Mouse (Mus musculus) liver, embryonic 12.5 days (tissue): ENCODE measurements around the gene Chst11. TPM values are rescaled to one million over a fixed set of nuclear protein-coding genes. Genes with fewer than 3 reads are reported as not detected.

ENCODE experiments used
- ATAC-seq: fragments of 200-750 bp; cut with Nextera tagmentation; 2 replicates; pipeline ENCODE4 v1.8.0; 2017; ENCODE audit warnings: moderate number of reproducible peaks, mild to moderate bottlenecking, moderate library complexity
- H3K27ac ChIP-seq: fragments of 300-500 bp; sonication (generic); 2 replicates; pipeline ENCODE4 v1.5.1; 2016; ENCODE audit warnings: mild to moderate bottlenecking
- H3K27me3 ChIP-seq: fragments of 300-500 bp; sonication (generic); replicated peaks from 2 replicates; pipeline ENCODE4 v1.6.1; 2016; ENCODE audit warnings: mild to moderate bottlenecking, moderate library complexity
- H3K36me3 ChIP-seq: fragments of 300-500 bp; sonication (generic); 2 replicates; pipeline ENCODE4 v1.6.1; 2016; ENCODE audit warnings: mild to moderate bottlenecking, moderate library complexity
- H3K4me1 ChIP-seq: fragments of 300-500 bp; sonication (generic); 2 replicates; pipeline ENCODE4 v1.6.1; 2016
- H3K4me2 ChIP-seq: fragments of 300-500 bp; sonication (generic); 2 replicates; pipeline ENCODE4 v1.6.1; 2016; ENCODE audit warnings: mild to moderate bottlenecking, moderate library complexity
- H3K4me3 ChIP-seq: fragments of 300-500 bp; sonication (generic); 2 replicates; pipeline ENCODE4 v1.5.1; 2016; ENCODE audit warnings: mild to moderate bottlenecking, moderate library complexity
- H3K9ac ChIP-seq: fragments of 300-500 bp; sonication (generic); 2 replicates; pipeline ENCODE4 v1.6.1; 2016; ENCODE audit warnings: mild to moderate bottlenecking, moderate library complexity
- H3K9me3 ChIP-seq: fragments of 300-500 bp; sonication (generic); replicated peaks from 2 replicates; pipeline ENCODE4 v1.6.1; 2016; ENCODE audit warnings: mild to moderate bottlenecking, moderate library complexity
- WGBS: fragments of 180-500 bp; shearing (Covaris S2); methylation state at CpG from one replicate; pipeline ENCODE4 v1.1.7; 2016; ENCODE audit not compliant: insufficient replicate concordance; 5-methylcytosine and 5-hydroxymethylcytosine counted together
- polyA plus RNA-seq: library from polyadenylated mRNA; unstranded; fragments of >200 nt; fragmentation: Nextera tagmentation; extraction: Ambion mirVana; gene quantifications from 2 replicates; pipeline ENCODE4 v1.2.1, GENCODE M21; 2016

Gene Chst11
- polyA plus RNA-seq, 1 experiment from 2014 or later: 1.9 TPM

DNA sequence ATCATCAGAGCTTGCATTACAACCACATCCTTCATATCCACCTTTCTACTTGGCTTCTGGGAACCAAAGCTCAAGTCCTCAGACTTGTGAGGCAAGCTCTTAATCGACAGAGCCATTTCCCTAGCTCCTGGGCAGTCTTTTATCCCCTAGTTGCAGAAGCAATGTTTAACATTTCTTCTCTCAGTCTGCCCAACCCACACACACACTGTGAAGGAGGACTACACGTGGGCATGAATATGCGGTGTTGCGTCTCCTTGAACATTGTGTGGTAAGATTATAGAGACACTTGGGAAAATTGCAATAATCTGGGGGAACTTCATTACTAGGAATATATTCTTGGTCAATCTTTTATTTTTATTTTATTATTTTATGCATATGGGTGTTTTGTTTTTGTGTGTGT, 227.3 kb downstream of the Chst11 start:
- no peaks in the 10 kb centered on the region for H3K4me1 ChIP-seq
- 78% methylated on average over 4 of the region's 4 CpGs for WGBS
- H3K27ac ChIP-seq: no peak overlapping the region
- no peaks in the 10 kb centered on the region for H3K9me3 ChIP-seq
- no peaks in the 10 kb centered on the region for H3K36me3 ChIP-seq
- no peak overlapping the region for H3K4me2 ChIP-seq
- ATAC-seq: no peak
- 0 out of 2 replicates have a peak, but pooled peaks cover 9% of the 10 kb centered on the region for H3K27me3 ChIP-seq
- no peak overlapping the region for H3K4me3 ChIP-seq
- no peak overlapping the region for H3K9ac ChIP-seq

DNA sequence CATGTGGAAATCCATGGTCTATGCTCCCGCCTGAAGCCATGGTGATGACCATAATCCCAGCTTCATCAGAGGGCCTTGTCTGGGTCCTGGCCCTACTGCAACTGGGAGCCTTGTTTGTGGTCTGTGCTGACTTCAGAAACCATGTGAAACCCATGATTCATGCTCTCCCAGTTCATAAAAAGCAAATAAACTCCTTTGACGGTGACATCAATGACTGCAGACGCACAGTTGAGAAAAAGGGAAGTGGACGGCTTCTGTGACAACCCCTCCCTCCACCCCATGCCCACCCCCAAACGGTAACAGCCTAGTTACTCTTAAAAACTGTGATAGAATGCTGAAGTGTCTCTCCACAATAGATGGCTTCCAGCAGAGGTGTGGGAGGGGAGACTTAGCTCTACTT, 230.3 kb downstream of the Chst11 start:
- H3K4me2 ChIP-seq: no peak overlapping the region
- H3K27me3 ChIP-seq: 0 out of 2 replicates have a peak, but pooled peaks cover 9% of the 10 kb centered on the region
- no peak for ATAC-seq
- H3K36me3 ChIP-seq: no peaks in the 10 kb centered on the region
- WGBS: 36% methylated on average over 5 of the region's 5 CpGs
- H3K27ac ChIP-seq: no peak overlapping the region
- H3K9ac ChIP-seq: no peak overlapping the region
- H3K9me3 ChIP-seq: no peaks in the 10 kb centered on the region
- no peak overlapping the region for H3K4me3 ChIP-seq
- no peaks in the 10 kb centered on the region for H3K4me1 ChIP-seq

DNA sequence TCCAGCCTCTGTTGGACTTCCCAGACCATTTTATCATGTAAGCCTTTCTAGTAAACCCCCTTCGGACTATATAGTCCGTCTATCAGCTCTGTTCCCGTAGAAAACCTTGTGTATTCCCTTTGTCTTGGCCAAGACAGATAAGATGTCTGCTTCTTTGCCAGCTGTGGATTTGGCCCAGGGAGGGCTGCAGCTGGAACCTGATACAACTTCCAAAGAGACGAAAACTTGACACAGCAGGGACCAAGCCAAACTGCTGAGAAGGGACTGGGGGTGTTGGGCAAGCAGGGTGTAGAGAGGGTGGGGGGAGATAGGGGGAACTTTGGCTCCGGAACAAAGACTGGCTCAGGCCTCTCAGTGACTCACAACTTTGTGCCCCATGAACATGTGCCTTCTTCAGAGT, 232.0 kb downstream of the Chst11 start:
- no peak for ATAC-seq
- Histone ChIP-seq H3K27me3 (no peaks in the 10 kb centered on the region), H3K36me3 (no peaks in the 10 kb centered on the region), H3K4me3 (no peak overlapping the region), H3K9me3 (no peaks in the 10 kb centered on the region), H3K9ac (no peak overlapping the region), H3K4me2 (no peak overlapping the region), H3K4me1 (no peaks in the 10 kb centered on the region), H3K27ac (no peak overlapping the region)
- WGBS: 34% methylated on average over 5 of the region's 5 CpGs

DNA sequence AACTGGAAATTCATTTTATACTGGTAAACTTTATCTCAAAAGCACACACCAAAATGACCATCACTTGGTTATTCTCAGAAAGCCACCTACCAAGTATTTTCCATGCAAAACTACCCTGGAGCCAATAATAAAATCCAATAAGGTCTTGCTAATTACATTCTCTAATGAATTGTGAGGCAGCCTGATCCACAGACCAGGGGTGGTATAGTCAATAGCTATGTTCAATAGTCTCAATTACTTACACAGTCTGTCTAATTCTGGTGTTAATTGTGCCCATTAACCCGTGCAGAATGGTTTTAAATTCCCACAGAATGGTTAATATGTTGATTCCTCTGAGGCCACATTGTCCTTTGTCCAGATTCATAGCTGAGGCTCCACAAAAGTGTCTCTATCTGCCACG, 233.5 kb downstream of the Chst11 start:
- H3K27ac ChIP-seq: no peak overlapping the region
- no peaks in the 10 kb centered on the region for H3K9me3 ChIP-seq
- no peaks in the 10 kb centered on the region for H3K27me3 ChIP-seq
- WGBS: 42% methylated on average over 2 of the region's 2 CpGs
- no peak overlapping the region for H3K9ac ChIP-seq
- no peaks in the 10 kb centered on the region for H3K4me1 ChIP-seq
- H3K36me3 ChIP-seq: no peaks in the 10 kb centered on the region
- ATAC-seq: no peak
- no peak overlapping the region for H3K4me2 ChIP-seq
- H3K4me3 ChIP-seq: no peak overlapping the region

DNA sequence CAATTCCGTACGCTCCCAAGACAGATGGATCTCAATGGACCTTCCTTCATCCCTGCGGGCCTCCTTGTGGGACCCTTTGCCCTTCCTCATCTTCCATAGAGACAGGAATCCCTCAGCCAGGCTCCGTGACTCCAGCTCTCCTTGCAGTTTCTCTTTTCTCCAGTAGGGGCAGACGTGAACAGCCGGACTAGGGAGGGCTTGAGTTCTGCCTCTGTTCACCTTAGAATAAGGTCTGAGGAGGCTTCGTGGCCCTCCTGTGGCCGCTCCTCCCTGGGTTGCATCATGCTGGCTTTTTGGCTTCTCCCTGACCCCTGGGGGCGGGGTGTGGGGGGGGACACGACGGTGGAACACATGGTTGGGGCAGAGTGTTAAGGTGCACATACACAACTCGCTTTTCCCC, 234.4 kb downstream of the Chst11 start:
- Histone ChIP-seq H3K4me2 (no peak overlapping the region), H3K4me1 (no peaks in the 10 kb centered on the region), H3K9me3 (no peaks in the 10 kb centered on the region), H3K27ac (no peak overlapping the region), H3K4me3 (no peak overlapping the region), H3K27me3 (no peaks in the 10 kb centered on the region), H3K9ac (no peak overlapping the region), H3K36me3 (no peaks in the 10 kb centered on the region)
- WGBS: 23% methylated on average over 12 of the region's 12 CpGs
- no peak for ATAC-seq

DNA sequence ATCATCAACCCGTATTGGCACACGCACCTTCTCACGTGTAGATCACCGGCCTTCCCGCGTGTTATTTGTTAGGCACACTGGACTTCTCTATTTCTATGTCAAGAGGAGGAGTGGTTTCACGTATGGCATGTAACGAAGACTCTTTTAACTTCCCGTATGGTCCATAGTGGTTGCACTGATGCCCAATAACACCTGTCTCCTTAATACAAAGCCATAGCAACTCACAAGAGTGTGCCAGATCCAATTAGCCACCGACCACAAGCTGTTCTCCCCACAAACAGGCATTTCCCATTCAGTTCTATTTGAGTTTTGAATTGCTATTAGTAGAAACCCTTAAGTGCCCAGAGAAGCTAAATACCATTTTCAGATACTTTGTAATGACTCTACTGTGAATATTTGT, 234.9 kb downstream of the Chst11 start:
- Histone ChIP-seq H3K27ac (no peak overlapping the region), H3K4me1 (no peaks in the 10 kb centered on the region), H3K36me3 (no peaks in the 10 kb centered on the region), H3K9me3 (no peaks in the 10 kb centered on the region), H3K4me2 (no peak overlapping the region), H3K4me3 (no peak overlapping the region), H3K27me3 (no peaks in the 10 kb centered on the region), H3K9ac (no peak overlapping the region)
- ATAC-seq: no peak
- 73% methylated on average over 10 of the region's 10 CpGs for WGBS

DNA sequence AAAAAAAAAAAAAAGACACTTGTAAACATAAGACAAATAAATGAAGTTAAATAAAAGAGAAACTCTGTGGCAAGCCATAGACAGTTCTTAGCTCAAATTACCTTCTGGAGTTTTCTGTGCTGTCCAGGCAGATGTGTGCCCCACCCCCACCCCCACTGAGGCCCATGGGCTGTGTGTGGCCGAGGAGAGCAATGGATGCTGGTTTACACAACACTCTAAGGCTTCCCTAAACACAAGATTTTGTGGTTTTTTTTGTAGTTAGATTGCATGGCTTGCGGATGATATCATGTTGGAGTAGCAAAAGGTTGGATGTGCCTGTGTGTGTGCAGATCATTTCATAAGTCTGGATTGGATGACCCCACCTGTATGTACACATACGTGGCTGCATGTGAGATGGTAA, 235.5 kb downstream of the Chst11 start:
- WGBS: 58% methylated on average over 3 of the region's 3 CpGs
- Histone ChIP-seq H3K9me3 (no peaks in the 10 kb centered on the region), H3K27me3 (no peaks in the 10 kb centered on the region), H3K27ac (no peak overlapping the region), H3K4me3 (no peak overlapping the region), H3K36me3 (no peaks in the 10 kb centered on the region), H3K4me2 (no peak overlapping the region), H3K9ac (no peak overlapping the region), H3K4me1 (no peaks in the 10 kb centered on the region)
- no peak for ATAC-seq

DNA sequence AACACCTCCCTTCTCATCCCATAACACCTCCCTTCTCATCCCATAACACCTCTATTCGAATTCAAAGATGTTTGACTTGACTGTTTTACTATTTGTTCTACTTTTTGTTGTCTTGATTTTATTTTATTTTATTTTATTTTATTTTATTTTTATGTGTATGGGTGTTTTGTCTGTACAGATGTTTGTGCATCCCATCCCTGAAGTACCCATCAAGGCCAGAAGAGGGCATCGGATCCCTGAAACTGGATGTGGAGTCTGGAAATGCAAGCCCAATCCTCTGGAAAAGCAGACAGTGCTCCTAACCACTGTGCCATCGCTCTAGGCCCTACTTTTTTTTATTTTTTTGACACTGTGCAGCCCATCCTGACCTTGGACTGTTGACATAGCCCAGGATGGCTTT, 239.7 kb downstream of the Chst11 start:
- no peaks in the 10 kb centered on the region for H3K36me3 ChIP-seq
- no peak overlapping the region for H3K4me2 ChIP-seq
- ATAC-seq: no peak
- H3K4me3 ChIP-seq: no peak overlapping the region
- H3K27ac ChIP-seq: no peak overlapping the region
- H3K9ac ChIP-seq: no peak overlapping the region
- 41% methylated on average over 3 of the region's 3 CpGs for WGBS
- no peaks in the 10 kb centered on the region for H3K27me3 ChIP-seq
- H3K4me1 ChIP-seq: peaks cover 13% of the 10 kb centered on the region; the same call in 1 of the 2 replicates
- no peaks in the 10 kb centered on the region for H3K9me3 ChIP-seq

DNA sequence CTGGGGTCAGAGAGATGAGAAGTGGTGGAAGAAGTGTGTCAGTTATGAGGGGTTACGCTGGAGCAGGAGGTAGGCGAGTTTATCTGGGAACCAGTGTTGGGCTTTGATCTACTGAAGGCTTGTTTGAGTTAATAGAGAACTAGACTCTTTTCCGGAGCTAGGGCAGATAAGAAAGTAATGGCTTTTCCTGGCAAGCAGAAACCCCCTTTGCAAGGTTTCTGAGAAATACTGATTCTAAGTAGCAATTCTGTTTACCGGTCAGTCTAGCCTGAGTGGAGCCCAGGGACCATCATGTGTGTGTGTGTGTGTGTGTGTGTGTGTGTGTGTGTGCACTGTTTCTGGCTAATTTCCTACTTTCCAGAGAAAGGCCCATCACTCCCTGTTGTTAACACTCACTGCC, 243.3 kb downstream of the Chst11 start:
- ATAC-seq: no peak
- peaks cover 13% of the 10 kb centered on the region; the same call in 1 of the 2 replicates for H3K4me1 ChIP-seq
- no peaks in the 10 kb centered on the region for H3K9me3 ChIP-seq
- no peak overlapping the region for H3K4me2 ChIP-seq
- H3K36me3 ChIP-seq: no peaks in the 10 kb centered on the region
- no peaks in the 10 kb centered on the region for H3K27me3 ChIP-seq
- no peak overlapping the region for H3K4me3 ChIP-seq
- no peak overlapping the region for H3K9ac ChIP-seq
- no peak overlapping the region for H3K27ac ChIP-seq
- WGBS: 30% methylated on average over 4 of the region's 4 CpGs

DNA sequence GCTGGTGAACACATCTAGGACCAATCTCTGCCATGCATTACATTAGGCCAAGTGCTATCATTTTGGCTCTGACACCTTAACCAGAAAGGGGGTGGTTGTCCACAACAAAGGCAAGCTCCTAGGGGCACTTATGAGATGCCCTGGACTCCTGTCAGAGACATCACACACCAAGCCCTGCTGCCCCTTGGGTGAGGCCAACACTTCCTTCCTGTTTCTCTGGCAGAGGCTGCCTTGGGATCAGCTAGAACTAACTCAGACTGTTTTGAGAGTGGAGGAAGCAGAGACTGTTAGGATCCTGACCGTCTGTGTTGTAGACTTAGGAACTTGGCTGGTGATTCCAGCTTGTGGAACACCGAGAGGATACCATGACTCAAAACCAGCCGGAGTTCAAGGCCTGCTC, 248.7 kb downstream of the Chst11 start:
- no peak for ATAC-seq
- H3K4me3 ChIP-seq: no peak overlapping the region
- H3K4me1 ChIP-seq: 0 out of 2 replicates have a peak, but pooled peaks cover 1% of the 10 kb centered on the region
- no peak overlapping the region for H3K9ac ChIP-seq
- no peak overlapping the region for H3K27ac ChIP-seq
- H3K27me3 ChIP-seq: 0 out of 2 replicates have a peak, but pooled peaks cover 2% of the 10 kb centered on the region
- WGBS: 41% methylated on average over 3 of the region's 3 CpGs
- no peak overlapping the region for H3K4me2 ChIP-seq
- H3K9me3 ChIP-seq: no peaks in the 10 kb centered on the region
- no peaks in the 10 kb centered on the region for H3K36me3 ChIP-seq

DNA sequence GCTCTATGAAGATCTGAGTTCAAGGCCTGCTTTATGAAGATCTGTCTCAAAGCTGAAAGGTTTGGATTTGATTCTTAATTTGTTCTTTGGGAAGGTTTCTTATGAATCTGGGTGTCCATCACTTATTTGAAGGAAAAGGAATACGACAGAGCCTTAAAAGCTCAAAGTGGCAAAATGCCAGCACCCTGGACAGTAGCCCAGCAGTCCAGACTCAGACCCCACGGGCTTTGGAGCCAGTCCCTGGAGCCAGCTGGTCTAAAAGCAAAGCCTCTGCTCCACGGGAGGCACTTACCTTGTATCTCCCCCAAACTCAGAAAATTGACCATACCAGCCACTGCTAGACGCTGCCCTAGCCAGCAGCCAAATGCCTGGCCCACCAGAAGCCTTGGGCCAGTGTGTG, 249.1 kb downstream of the Chst11 start:
- Histone ChIP-seq H3K9ac (no peak overlapping the region), H3K27me3 (0 out of 2 replicates have a peak, but pooled peaks cover 6% of the 10 kb centered on the region), H3K4me2 (no peak overlapping the region), H3K27ac (no peak overlapping the region), H3K4me3 (no peak overlapping the region), H3K9me3 (no peaks in the 10 kb centered on the region), H3K36me3 (no peaks in the 10 kb centered on the region), H3K4me1 (no peaks in the 10 kb centered on the region)
- no peak for ATAC-seq
- 45% methylated on average over 4 of the region's 4 CpGs for WGBS

DNA sequence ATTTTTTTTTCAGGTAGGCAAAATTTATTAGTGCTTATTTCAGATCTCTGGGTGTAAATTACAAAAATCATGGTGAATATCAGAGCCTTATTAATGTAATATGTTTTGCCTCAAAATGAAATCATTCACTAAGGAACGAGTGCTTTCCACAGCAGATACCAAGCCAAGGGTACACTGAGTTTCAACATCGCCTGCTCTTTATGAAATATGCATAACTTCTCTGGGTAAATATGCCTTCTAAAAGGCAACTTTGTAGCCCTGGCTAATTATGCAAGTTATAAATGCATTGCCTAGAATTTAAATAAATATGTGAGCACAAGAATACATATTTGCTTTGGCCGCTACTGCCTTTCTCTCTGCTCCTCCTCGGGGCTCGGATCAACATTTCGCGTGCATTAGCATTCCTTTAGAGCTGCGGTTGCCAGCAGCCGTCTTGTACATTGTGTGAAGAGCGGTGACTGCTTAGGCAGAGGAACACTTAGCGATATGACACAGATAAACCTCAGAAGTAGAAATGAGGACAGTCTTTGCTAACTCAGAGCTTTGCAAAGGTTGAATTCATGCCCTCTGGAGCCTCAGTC, 256.9 kb downstream of the Chst11 start:
- H3K4me3 ChIP-seq: no peak overlapping the region
- no peaks in the 10 kb centered on the region for H3K4me1 ChIP-seq
- no peak overlapping the region for H3K27ac ChIP-seq
- H3K9me3 ChIP-seq: no peaks in the 10 kb centered on the region
- H3K36me3 ChIP-seq: no peaks in the 10 kb centered on the region
- H3K4me2 ChIP-seq: no peak overlapping the region
- ATAC-seq: no peak
- peaks cover 6% of the 10 kb centered on the region; the same call in 1 of the 2 replicates for H3K27me3 ChIP-seq
- no peak overlapping the region for H3K9ac ChIP-seq
- 69% methylated on average over 11 of the region's 11 CpGs for WGBS

DNA sequence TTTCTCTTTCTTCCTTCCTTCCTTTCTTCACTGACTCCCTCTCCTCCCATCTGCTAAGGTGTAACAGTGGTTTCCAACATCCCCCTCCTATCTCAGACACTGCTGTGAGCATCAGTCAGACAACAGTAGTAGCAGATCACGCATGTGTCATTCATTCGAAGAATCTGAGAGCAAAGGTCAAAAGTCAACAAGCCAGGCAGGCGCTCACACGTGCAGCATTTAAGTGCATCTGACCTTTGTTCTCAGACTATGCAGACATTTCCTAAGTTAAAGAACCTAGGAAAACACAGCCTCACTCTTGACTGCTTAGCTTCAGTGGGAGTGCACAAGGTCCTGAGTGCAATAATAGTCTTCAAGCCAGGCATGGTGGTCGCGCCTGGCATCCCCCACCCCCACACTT, 258.8 kb downstream of the Chst11 start:
- Histone ChIP-seq H3K9me3 (no peaks in the 10 kb centered on the region), H3K9ac (no peak overlapping the region), H3K4me1 (no peaks in the 10 kb centered on the region), H3K27ac (no peak overlapping the region), H3K4me2 (no peak overlapping the region), H3K36me3 (no peaks in the 10 kb centered on the region), H3K4me3 (no peak overlapping the region), H3K27me3 (peaks cover 2% of the 10 kb centered on the region; the same call in 1 of the 2 replicates)
- ATAC-seq: no peak
- WGBS: 78% methylated on average over 6 of the region's 6 CpGs
